Mouse (Mus musculus) hindbrain, postnatal 0 days (tissue): ENCODE measurements at regions not wholly inside any gene's neighbourhood (a gene's known extent, or its start where the extent isn't known, plus 50 kb on each side); places are given as distances from the start of the nearest gene placed in this dataset.

Experiments
- ATAC-seq: fragments of 200-750 bp; cut with Nextera tagmentation; 2 replicates; pipeline ENCODE4 v1.8.0; 2017; ENCODE audit warnings: mild to moderate bottlenecking, moderate TSS enrichment, moderate library complexity
- DNase-seq: peaks from one replicate; pipeline ENCODE4 v3.0.0-alpha.2; 2015; ENCODE audit warnings: low spot score
- H3K27ac ChIP-seq: fragments of 300-500 bp; sonication (generic); 2 replicates; pipeline ENCODE4 v1.5.1; 2014; ENCODE audit warnings: mild to moderate bottlenecking
- H3K27me3 ChIP-seq: fragments of 300-500 bp; sonication (generic); 2 replicates; pipeline ENCODE4 v1.6.1; 2014; ENCODE audit warnings: low read length, mixed read lengths; ENCODE audit not compliant: insufficient read depth
- H3K36me3 ChIP-seq: fragments of 300-500 bp; sonication (generic); 2 replicates; pipeline ENCODE4 v1.6.1; 2014; ENCODE audit warnings: low read length, mixed read lengths; ENCODE audit not compliant: insufficient read depth
- H3K4me1 ChIP-seq: fragments of 300-500 bp; sonication (generic); 2 replicates; pipeline ENCODE4 v1.6.1; 2014; ENCODE audit warnings: antibody characterized with exemption, low read length, mixed read lengths; ENCODE audit not compliant: insufficient read depth
- H3K4me2 ChIP-seq: fragments of 300-500 bp; sonication (generic); 2 replicates; pipeline ENCODE4 v1.6.1; 2014; ENCODE audit warnings: low read depth, mild to moderate bottlenecking, low read length, moderate library complexity, mixed read lengths
- H3K4me3 ChIP-seq: fragments of 300-500 bp; sonication (generic); 2 replicates; pipeline ENCODE4 v1.5.1; 2014; ENCODE audit warnings: low read length
- H3K9ac ChIP-seq: fragments of 300-500 bp; sonication (generic); replicated peaks from 2 replicates; pipeline ENCODE4 v1.6.1; 2014; ENCODE audit warnings: mild to moderate bottlenecking, low read length, moderate library complexity, mixed read lengths
- H3K9me3 ChIP-seq: fragments of 300-500 bp; sonication (generic); 2 replicates; pipeline ENCODE4 v1.6.1; 2016; ENCODE audit warnings: low read length, mixed read lengths
- CTCF ChIP-seq: IDR thresholded peaks from 2 replicates; pipeline ENCODE4 v1.5.1; 2016; ENCODE audit warnings: antibody characterized with exemption, control low read depth, low read depth
- WGBS: fragments of 180-500 bp; shearing (Covaris S2); extraction: QIAGEN DNeasy Blood & Tissue Kit; methylation state at CpG from one replicate; pipeline ENCODE4 v1.1.7; 2014; 5-methylcytosine and 5-hydroxymethylcytosine counted together

DNA sequence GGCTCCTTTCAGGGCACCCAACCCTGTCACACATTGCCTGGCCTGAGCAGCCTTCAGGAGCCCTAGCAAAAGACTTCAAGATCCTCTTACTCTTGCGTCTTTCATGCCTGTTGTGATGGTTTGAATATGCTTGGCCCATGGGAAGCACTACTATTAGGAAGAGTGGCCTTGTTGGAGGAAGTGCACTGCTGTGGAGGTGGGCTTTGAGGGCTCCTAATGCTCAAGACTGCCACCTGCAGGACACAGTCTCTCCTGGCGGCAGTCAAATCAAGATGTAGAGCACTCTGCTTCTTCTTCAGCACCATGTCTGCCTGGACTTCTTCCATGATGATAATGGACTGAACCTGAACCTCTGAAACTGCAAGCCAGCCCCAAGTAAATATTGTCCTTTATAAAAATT lies 73.0 kb downstream of the Tsen15 start:
- peak; percentile 46 for TF ChIP-seq CTCF
- 64% methylated on average over 2 of the region's 2 CpGs for WGBS
- no peak overlapping the region for H3K4me2 ChIP-seq
- no peak for ATAC-seq
- no peaks in the 10 kb centered on the region for H3K27me3 ChIP-seq
- H3K9ac ChIP-seq, result no peak overlapping the region
- no peak for DNase-seq
- H3K4me1 ChIP-seq, result no peaks in the 10 kb centered on the region
- H3K27ac ChIP-seq, result no peak overlapping the region
- H3K9me3 ChIP-seq, result no peaks in the 10 kb centered on the region
- no peaks in the 10 kb centered on the region for H3K36me3 ChIP-seq
- H3K4me3 ChIP-seq, result no peak overlapping the region

DNA sequence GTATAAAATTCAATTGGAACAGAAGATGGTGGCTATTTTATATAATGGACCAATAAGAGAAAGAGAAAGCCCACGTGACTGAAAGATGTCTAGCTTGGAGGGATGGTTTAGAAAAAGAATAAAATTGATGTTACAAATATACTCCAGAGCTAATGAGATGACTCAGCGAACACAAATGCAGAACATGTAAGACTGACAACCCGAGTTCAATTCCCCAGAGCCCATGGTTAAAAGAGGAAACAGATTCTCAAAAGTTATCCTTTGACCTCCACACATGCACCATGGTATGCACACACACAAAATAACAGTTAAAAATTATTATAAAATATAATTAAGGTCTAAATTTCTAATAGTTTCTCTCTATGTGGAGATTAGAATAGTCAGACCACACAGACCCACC lies 81.0 kb downstream of the Tsen15 start:
- TF ChIP-seq CTCF, result no peak
- WGBS, result 86% methylated on average over 3 of the region's 3 CpGs
- Histone ChIP-seq H3K4me1 (no peaks in the 10 kb centered on the region; the same call in none of the 2 replicates), H3K36me3 (no peaks in the 10 kb centered on the region), H3K4me3 (no peak overlapping the region), H3K9me3 (no peaks in the 10 kb centered on the region), H3K9ac (no peak overlapping the region), H3K27me3 (no peaks in the 10 kb centered on the region), H3K4me2 (no peak overlapping the region), H3K27ac (no peak overlapping the region)
- ATAC-seq, result no peak
- no peak for DNase-seq

DNA sequence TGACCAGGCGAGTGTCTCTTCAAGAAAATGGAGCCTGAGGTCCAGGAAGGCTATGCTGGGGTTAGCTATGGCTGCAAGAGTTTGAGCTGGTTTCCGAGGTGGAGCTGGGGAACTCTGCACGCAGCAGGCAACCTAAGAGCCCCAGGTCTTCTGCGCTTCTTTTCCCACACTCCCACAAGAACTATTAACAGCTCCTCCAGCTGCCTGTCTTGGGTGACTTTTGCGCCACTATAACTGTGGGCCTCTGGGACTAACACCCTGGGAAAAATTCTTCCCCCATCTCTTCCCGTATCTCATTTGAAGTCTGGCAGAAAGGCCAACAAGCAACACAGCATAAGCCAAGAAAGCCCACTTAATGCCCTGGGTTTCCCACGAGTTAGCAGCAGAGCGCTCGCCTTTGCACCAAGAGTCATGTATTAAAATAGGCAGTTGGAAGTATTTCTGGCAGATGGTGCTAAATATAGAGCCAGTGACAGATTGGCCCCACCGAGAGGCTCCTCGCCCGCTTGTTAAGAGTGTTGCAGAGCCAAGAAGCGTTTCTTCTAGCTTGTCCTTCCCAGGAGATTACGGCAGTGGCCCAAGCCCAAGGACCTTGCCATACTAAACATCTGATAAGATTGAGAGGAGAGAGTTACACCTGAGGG lies 81.9 kb downstream of the Tsen15 start:
- 49% methylated on average over 14 of the region's 14 CpGs for WGBS
- Histone ChIP-seq H3K9me3 (no peaks in the 10 kb centered on the region), H3K27ac (no peak overlapping the region), H3K4me3 (no peak overlapping the region), H3K27me3 (no peaks in the 10 kb centered on the region), H3K9ac (no peak overlapping the region), H3K4me2 (no peak overlapping the region), H3K4me1 (no peaks in the 10 kb centered on the region; the same call in none of the 2 replicates), H3K36me3 (no peaks in the 10 kb centered on the region)
- DNase-seq (peak; percentile 46), ATAC-seq (no peak)
- no peak for TF ChIP-seq CTCF

DNA sequence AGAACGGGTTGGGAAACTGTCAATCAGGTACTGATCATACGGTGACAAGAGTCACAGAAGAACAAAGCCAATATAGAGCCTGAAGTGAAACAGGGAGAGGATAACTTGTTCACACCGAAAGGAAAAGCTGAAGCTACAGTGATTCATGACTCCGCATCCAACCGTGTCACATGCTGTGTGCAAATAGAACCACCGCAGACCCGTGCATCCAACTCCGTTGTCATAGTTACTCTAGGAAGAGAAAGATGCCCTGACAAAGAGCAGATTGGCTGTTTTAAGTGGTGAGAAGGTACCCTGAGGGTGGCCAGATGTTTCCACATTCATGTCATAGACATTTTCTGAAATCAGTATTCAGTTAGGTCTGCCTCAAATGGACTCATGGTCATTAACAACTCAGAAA lies 85.1 kb downstream of the Tsen15 start:
- H3K4me3 ChIP-seq, result no peak overlapping the region
- H3K9ac ChIP-seq, result no peak overlapping the region
- 35% methylated on average over 8 of the region's 8 CpGs for WGBS
- no peaks in the 10 kb centered on the region for H3K27me3 ChIP-seq
- no peak for TF ChIP-seq CTCF
- H3K4me2 ChIP-seq, result no peak overlapping the region
- ATAC-seq, result peak; percentile 66
- H3K9me3 ChIP-seq, result no peaks in the 10 kb centered on the region
- H3K36me3 ChIP-seq, result no peaks in the 10 kb centered on the region
- DNase-seq, result peak; percentile 61
- no peaks in the 10 kb centered on the region; the same call in none of the 2 replicates for H3K4me1 ChIP-seq
- 0 out of 2 replicates have a peak overlapping the region, but pooled peaks have one; percentile 11 for H3K27ac ChIP-seq

DNA sequence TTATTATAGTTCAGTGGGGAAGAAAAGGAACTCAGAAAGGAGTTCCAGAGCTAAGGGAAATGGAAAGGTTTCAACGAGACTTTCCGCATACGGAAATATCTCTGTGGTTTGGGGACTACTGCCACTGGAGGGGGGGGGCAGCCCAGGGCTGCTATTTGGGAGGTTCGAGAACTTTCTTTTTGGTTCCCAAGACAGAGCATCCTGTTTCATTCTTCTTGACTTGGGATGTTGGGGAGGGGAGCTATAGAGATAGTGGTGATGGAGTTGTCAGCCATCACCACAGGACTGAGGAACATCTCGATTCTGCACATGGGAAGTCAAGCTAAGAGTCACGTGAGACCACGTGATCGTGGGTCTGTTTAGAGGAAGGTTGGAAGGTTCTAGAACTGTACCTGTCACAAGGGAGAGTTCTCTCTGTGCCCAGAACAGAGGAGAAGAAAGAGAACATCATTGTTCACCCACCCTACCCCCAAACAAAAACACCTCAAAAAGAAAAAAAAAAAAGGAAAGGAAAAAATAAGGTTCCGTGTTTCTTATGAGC lies 94.2 kb downstream of the Tsen15 start:
- no peak overlapping the region for H3K9ac ChIP-seq
- no peaks in the 10 kb centered on the region for H3K36me3 ChIP-seq
- H3K4me2 ChIP-seq, result no peak overlapping the region
- H3K9me3 ChIP-seq, result no peaks in the 10 kb centered on the region
- TF ChIP-seq CTCF, result no peak
- 80% methylated on average over 9 of the region's 9 CpGs for WGBS
- H3K27ac ChIP-seq, result no peak overlapping the region
- H3K4me3 ChIP-seq, result no peak overlapping the region
- DNase-seq (no peak), ATAC-seq (no peak)
- peaks cover 7% of the 10 kb centered on the region for H3K4me1 ChIP-seq
- no peaks in the 10 kb centered on the region for H3K27me3 ChIP-seq

DNA sequence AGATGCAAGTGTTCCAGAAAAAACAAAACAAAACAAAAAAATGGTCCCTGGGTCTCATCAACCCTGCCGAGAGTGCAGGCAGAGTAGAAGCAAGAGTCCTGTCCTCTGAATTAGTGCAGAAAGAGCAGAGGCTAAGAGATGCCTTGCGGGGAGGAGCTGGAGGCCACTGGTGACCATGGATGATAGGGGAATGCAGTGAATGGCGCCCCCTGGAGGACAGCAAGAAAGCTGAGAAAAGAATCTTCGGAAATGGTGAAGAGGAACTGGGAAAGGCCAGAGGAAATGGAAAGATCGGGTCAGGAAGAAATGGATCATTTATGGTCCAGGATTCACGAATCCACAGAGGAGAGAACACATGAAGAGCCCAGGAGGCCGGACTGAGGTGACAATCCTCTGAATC lies 95.7 kb downstream of the Tsen15 start:
- DNase-seq, result peak; percentile 74
- Histone ChIP-seq H3K4me1 (peaks cover 7% of the 10 kb centered on the region), H3K4me3 (no peak overlapping the region), H3K27ac (no peak overlapping the region), H3K4me2 (no peak overlapping the region), H3K9me3 (no peaks in the 10 kb centered on the region), H3K9ac (no peak overlapping the region), H3K36me3 (no peaks in the 10 kb centered on the region), H3K27me3 (no peaks in the 10 kb centered on the region)
- ATAC-seq, result peak; percentile 39; the same call in 1 of the 2 replicates
- WGBS, result 35% methylated on average over 7 of the region's 7 CpGs
- peak; percentile 82 for TF ChIP-seq CTCF
